Mouse (Mus musculus) kidney, adult 2 months (tissue): ENCODE results near the gene Wfdc1.
A peak's percentile ranks its signal among the peaks of the same experiment; 100 is the strongest.

Source experiments
- CTCF ChIP-seq: fragments of 200-500 bp; conservative IDR thresholded peaks from 2 replicates; pipeline ENCODE4 v1.5.1; 2011; ENCODE audit warnings: low read depth, mild to moderate bottlenecking, control low read depth, low read length, moderate library complexity, mixed read lengths; ENCODE audit not compliant: insufficient read depth, insufficient read length
- POLR2A ChIP-seq: fragments of 200-500 bp; IDR thresholded peaks from one replicate; pipeline ENCODE4 v1.6.1; 2011; ENCODE audit warnings: low read depth, low read length, control low read depth

DNA sequence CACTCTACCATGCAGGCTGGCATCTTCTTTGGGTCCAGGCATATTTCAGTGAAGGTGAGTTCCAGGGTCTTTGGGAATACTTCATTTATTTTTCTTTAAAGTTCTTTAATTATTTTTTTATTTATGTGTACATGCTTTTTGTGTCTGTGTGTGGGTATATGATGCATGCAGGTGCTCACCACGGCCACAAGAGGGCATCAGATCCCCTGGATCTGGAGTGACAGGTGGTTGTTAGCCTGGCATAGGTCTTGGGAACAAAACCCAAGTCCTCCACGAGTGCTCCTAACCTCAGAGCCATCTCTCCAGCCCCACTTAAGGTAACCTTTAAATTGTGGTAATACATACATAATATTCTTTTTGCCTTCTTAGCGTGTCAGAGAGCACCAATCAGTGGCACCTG is 20.0 kb upstream of the Wfdc1 start:
- TF ChIP-seq POLR2A (no peak), CTCF (0 out of 2 replicates have a peak, but pooled peaks have one; percentile 21)
